Mouse (Mus musculus) spleen, adult 2 months (tissue): ENCODE data around the gene Gse1. TPM values are rescaled to one million over a fixed set of nuclear protein-coding genes. Genes with fewer than 3 reads are reported as not detected.

Source experiments
- DNase-seq, 2 experiments: peaks; one replicate each; pipeline versions ENCODE4 v3.0.0 to v3.0.0-alpha.2; 2012 to 2021; ENCODE audit warnings: low spot score in 2 of 2, low read depth in 1 of 2
- H3K27ac ChIP-seq: fragments of 200-500 bp; 2 replicates; pipeline ENCODE4 v1.5.1; 2012; ENCODE audit warnings: low read length, inconsistent platforms; ENCODE audit not compliant: insufficient read depth
- H3K27me3 ChIP-seq: fragments of 200-500 bp; 2 replicates; pipeline ENCODE4 v1.6.1; 2012; ENCODE audit warnings: mild to moderate bottlenecking, moderate library complexity, low read length, inconsistent platforms; ENCODE audit not compliant: control insufficient read depth, insufficient read depth
- H3K36me3 ChIP-seq: fragments of 200-500 bp; 2 replicates; pipeline ENCODE4 v1.6.1; 2012; ENCODE audit warnings: mild to moderate bottlenecking, low read length, inconsistent platforms; ENCODE audit not compliant: control insufficient read depth, insufficient read depth
- H3K4me1 ChIP-seq: fragments of 200-500 bp; 2 replicates; pipeline ENCODE4 v1.6.1; 2011; ENCODE audit warnings: inconsistent platforms; ENCODE audit not compliant: control insufficient read depth, insufficient read depth, insufficient read length
- H3K4me3 ChIP-seq: fragments of 200-500 bp; 2 replicates; pipeline ENCODE4 v1.5.1; 2011; ENCODE audit warnings: mild to moderate bottlenecking, inconsistent platforms; ENCODE audit not compliant: insufficient read depth, insufficient read length; ENCODE audit errors: extremely low read depth
- CTCF ChIP-seq: fragments of 200-500 bp; IDR thresholded peaks from 2 replicates; pipeline ENCODE4 v1.5.1; 2011; ENCODE audit warnings: mild to moderate bottlenecking, inconsistent platforms; ENCODE audit not compliant: insufficient read depth, insufficient read length, insufficient replicate concordance; ENCODE audit errors: extremely low read depth
- POLR2A ChIP-seq: fragments of 200-500 bp; IDR thresholded peaks from 2 replicates; pipeline ENCODE4 v1.6.1; 2011; ENCODE audit warnings: low read depth, low read length, inconsistent platforms
- WGBS: fragments of 180-500 bp; shearing (Covaris S2); methylation state at CpG from one replicate; pipeline ENCODE4 v1.1.7; 2018; 5-methylcytosine and 5-hydroxymethylcytosine counted together
- polyA plus RNA-seq: library from polyadenylated mRNA; depleted of rRNA; stranded (reverse); fragments of >200 nt; gene quantifications from 2 replicates; pipeline ENCODE4 v1.2.3, GENCODE M21; 2012

Gene Gse1
- polyA plus RNA-seq, 1 experiment, result 39.2 TPM

DNA sequence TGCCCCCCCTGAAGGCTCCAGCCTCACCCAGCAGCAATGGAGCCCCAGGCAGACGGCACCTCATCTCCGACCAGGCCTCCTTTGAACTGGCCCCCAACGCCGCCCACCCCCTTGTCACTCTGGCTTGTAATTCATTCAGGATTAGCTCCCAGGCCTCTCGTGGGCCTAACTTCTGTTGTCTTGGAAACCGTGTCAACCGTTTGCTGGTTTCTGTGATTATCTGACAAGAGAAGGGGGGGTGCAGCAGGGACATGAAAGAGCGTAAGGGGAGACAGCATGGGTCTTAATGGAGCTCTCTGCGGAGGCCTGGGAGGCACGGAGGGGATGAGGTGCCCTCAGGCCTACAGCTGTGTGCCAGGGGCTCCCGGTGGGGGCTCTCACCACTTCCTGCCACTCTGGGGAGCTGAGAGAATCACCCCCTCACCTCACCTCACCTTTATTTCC, 269.3 kb downstream of the Gse1 start:
- peak overlapping the region; percentile 37; the same call in 1 of the 2 replicates for H3K27ac ChIP-seq
- TF ChIP-seq CTCF, result no peak
- TF ChIP-seq POLR2A, result no peak
- DNase-seq, result no peak
- H3K4me3 ChIP-seq, result no peak overlapping the region
- peaks cover 35% of the 10 kb centered on the region; the same call in 1 of the 2 replicates for H3K4me1 ChIP-seq
- 37% methylated on average over 11 of the region's 11 CpGs for WGBS
- H3K27me3 ChIP-seq, result no peaks in the 10 kb centered on the region
- no peaks in the 10 kb centered on the region for H3K36me3 ChIP-seq

GRCm38 (mm10) chr8:120498349-120498831, 270.1 kb downstream of the Gse1 start:
- peak overlapping the region; percentile 17; the same call in 1 of the 2 replicates for H3K27ac ChIP-seq
- WGBS, result 74% methylated on average over 4 of the region's 4 CpGs
- no peak for DNase-seq
- TF ChIP-seq POLR2A (no peak), CTCF (no peak)
- peaks cover 40% of the 10 kb centered on the region; the same call in 1 of the 2 replicates for H3K4me1 ChIP-seq
- H3K36me3 ChIP-seq, result no peaks in the 10 kb centered on the region
- no peaks in the 10 kb centered on the region for H3K27me3 ChIP-seq
- H3K4me3 ChIP-seq, result no peak overlapping the region

DNA sequence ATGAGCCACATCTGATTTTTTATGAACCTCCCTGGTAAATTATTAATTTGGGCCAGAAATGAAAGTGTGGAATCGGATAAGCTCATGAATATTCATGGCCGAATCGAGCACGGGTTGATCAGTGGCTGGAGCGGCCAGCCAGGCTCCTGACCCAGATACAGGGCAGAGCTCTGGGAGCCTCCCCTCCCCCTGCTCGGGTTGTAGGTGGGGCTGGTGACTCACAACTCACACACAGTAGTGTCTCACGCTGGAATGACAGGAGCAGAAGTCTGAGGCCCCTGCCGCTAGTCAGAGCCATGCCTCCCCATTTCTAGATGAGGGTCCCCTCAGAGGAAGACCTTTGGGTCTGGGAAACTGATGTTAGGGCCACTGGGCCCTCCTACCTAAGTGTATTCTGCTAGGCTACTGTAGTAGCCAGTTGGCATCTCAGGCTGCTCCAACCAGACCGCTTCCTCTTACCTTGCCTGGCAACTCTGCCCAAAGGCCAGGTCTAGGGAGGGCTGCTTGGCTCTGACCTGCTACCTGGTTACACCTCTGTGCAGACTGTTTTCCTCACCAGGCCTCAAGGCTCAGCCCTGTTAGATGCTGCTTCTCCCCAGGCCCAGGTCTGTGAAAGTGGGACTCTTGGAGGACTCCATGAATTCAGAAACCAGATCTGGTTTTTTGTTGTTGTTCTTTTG, 270.8 kb downstream of the Gse1 start:
- TF ChIP-seq POLR2A (no peak), CTCF (no peak)
- peaks cover 42% of the 10 kb centered on the region; the same call in 1 of the 2 replicates for H3K4me1 ChIP-seq
- no peaks in the 10 kb centered on the region for H3K27me3 ChIP-seq
- WGBS, result 66% methylated on average over 9 of the region's 9 CpGs
- H3K36me3 ChIP-seq, result no peaks in the 10 kb centered on the region
- DNase-seq, result no peak
- H3K4me3 ChIP-seq, result no peak overlapping the region
- no peak overlapping the region for H3K27ac ChIP-seq

DNA sequence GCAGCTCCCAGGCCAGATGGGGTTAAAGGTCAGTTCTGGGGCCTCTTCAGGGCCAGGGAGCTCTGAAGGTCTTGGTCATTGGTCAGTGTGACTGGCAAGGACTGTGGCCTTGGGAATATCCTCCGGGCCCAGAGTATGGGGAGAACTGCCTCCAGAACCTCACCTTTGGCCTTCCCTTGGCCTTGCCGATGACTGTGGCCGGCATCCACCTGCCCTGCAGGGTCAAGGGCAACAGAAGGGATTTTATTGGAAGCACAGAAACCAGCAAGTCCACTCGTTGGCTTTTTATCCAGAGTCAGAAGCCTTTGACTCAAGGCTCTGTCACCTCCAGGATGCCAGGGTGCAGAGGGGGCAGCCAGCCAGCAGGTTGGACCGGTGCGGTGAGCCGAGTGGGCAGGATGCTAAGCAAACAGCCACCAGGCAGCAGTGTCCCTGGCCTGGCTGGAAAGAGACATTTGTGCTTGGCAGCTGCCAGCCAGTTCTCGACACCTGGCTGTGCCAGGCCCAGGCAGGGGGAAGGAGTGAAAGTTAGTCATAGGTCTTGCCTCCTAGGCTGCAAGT, 272.5 kb downstream of the Gse1 start:
- 82% methylated on average over 8 of the region's 8 CpGs for WGBS
- Histone ChIP-seq H3K4me1 (peaks cover 50% of the 10 kb centered on the region), H3K27me3 (no peaks in the 10 kb centered on the region), H3K27ac (no peak overlapping the region), H3K36me3 (no peaks in the 10 kb centered on the region), H3K4me3 (no peak overlapping the region)
- TF ChIP-seq POLR2A, result no peak
- TF ChIP-seq CTCF, result no peak
- DNase-seq, result no peak

DNA sequence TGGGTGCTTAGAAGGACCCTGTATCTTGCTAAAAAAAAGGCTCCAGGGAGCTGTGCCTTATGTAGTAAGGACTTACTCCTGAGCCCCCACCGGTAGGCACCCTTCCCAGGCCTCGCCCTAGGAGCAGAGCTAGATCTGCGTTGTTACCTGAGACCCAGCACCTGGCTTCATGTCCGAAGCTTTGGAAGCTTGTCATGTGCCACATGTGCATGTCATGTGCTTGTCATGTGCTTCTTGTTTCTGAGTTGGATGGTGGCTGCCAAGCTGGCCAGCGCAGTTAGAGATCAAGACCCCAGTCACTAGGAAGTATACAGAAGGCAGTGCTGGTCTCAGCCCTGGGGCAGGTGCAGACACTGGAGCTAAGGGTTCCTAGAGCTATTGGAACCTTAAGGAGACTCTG, 273.2 kb downstream of the Gse1 start:
- Histone ChIP-seq H3K27ac (no peak overlapping the region), H3K4me1 (peaks cover 56% of the 10 kb centered on the region), H3K36me3 (no peaks in the 10 kb centered on the region), H3K27me3 (no peaks in the 10 kb centered on the region), H3K4me3 (no peak overlapping the region)
- no peak for TF ChIP-seq POLR2A
- no peak for TF ChIP-seq CTCF
- no peak for DNase-seq
- 89% methylated on average over 5 of the region's 5 CpGs for WGBS

DNA sequence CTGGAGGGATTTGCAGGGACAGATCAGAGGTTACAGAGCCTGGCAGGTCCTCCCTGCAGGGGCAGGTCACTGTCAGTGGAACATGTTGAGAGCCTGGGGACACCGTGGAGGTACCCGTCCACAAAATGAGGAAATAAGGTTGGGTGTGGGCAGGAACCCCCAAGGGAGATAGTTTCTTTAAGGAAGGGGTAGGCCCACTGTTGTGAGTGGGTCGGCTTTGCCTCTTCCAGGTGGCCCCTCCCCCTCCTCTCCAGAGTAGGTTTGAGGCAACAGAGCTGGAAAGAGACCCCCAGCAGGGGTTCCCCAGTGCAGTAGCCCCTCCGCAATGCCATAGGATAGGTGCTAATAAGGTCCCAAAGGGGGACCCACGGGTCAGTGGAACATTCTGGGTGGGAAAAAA, 274.2 kb downstream of the Gse1 start:
- Histone ChIP-seq H3K27me3 (no peaks in the 10 kb centered on the region), H3K36me3 (no peaks in the 10 kb centered on the region), H3K4me1 (peaks cover 55% of the 10 kb centered on the region), H3K4me3 (no peak overlapping the region), H3K27ac (no peak overlapping the region)
- 38% methylated on average over 5 of the region's 5 CpGs for WGBS
- TF ChIP-seq POLR2A, result no peak
- no peak for TF ChIP-seq CTCF
- DNase-seq, result peak; percentile 23 to 43
